Mouse (Mus musculus) kidney, adult 2 months (tissue): ENCODE measurements at regions not wholly inside any gene's neighbourhood (a gene's known extent, or its start where the extent isn't known, plus 50 kb on each side); places are given as distances from the start of the nearest gene placed in this dataset.

ENCODE experiments used
- CTCF ChIP-seq: fragments of 200-500 bp; conservative IDR thresholded peaks from 2 replicates; pipeline ENCODE4 v1.5.1; 2011; ENCODE audit warnings: low read depth, mild to moderate bottlenecking, control low read depth, low read length, moderate library complexity, mixed read lengths; ENCODE audit not compliant: insufficient read depth, insufficient read length
- POLR2A ChIP-seq: fragments of 200-500 bp; IDR thresholded peaks from one replicate; pipeline ENCODE4 v1.6.1; 2011; ENCODE audit warnings: low read depth, low read length, control low read depth

DNA sequence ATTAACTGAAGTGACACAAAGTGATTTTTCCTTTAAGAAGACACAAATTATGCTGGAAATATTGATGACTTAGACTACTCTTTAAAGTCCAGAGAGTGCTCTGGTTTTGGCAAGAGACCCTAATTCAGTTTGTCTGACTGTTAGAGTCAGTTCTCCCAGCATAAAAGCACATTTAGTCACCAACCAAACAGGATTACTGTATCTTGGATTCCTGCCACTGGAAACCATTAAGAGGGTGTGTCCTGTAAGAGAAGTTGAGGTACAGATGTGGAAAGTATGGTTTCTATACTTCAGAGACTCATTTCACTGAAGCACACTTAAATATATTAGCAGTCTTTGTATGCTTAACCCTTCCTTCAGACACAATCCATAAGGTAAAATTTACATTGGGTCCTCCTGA lies 745.3 kb downstream of the Hdgfl1 start:
- no peak for TF ChIP-seq POLR2A
- TF ChIP-seq CTCF, result no peak
